Mouse (Mus musculus): ENCODE results near the gene Lmo7. TPM values are rescaled to one million over a fixed set of nuclear protein-coding genes. Genes with fewer than 3 reads are reported as not detected.

The Lmo7 gene
- polyA plus RNA-seq, 1 experiment from 2014 or later = 3.8 TPM

GRCm38 (mm10) chr14:101870171-101870902 lies 140.6 kb downstream of the Lmo7 start:
- DNase-seq (ENCODE audit: low spot score) = no peak
- no peak overlapping the region for H3K27ac ChIP-seq (replicated peaks)
- H3K27me3 ChIP-seq (replicated peaks; ENCODE audit: low read depth, poor library complexity, severe bottlenecking) = no peaks in the 10 kb centered on the region
- H3K36me3 ChIP-seq (replicated peaks) = no peaks in the 10 kb centered on the region
- WGBS = 70% methylated on average over 9 of the region's 9 CpGs
- H3K9me3 ChIP-seq = no peaks in the 10 kb centered on the region
- H3K4me3 ChIP-seq = no peak overlapping the region
- peaks cover 21% of the 10 kb centered on the region for H3K4me1 ChIP-seq

- no peaks in the 10 kb centered on the region for H3K27me3 ChIP-seq (replicated peaks; ENCODE audit: low read depth, poor library complexity, severe bottlenecking)
- no peak overlapping the region for H3K4me3 ChIP-seq
- H3K36me3 ChIP-seq (replicated peaks) = no peaks in the 10 kb centered on the region
- peaks cover 21% of the 10 kb centered on the region for H3K4me1 ChIP-seq
- 76% methylated on average over 3 of the region's 3 CpGs for WGBS
- no peaks in the 10 kb centered on the region for H3K9me3 ChIP-seq
- H3K27ac ChIP-seq (replicated peaks) = no peak overlapping the region
- no peak for DNase-seq (ENCODE audit: low spot score)
Measured at GRCm38 (mm10) chr14:101872846-101873245, 143.1 kb downstream of the Lmo7 start.

- H3K4me1 ChIP-seq = 0 out of 2 replicates have a peak, but pooled peaks cover 2% of the 10 kb centered on the region
- H3K36me3 ChIP-seq (replicated peaks) = no peaks in the 10 kb centered on the region
- DNase-seq (ENCODE audit: low spot score) = no peak
- 82% methylated on average over 8 of the region's 8 CpGs for WGBS
- H3K4me3 ChIP-seq = no peak overlapping the region
- H3K27ac ChIP-seq (replicated peaks) = no peak overlapping the region
- H3K9me3 ChIP-seq = no peaks in the 10 kb centered on the region
- no peaks in the 10 kb centered on the region for H3K27me3 ChIP-seq (replicated peaks; ENCODE audit: low read depth, poor library complexity, severe bottlenecking)
Measured at GRCm38 (mm10) chr14:101878346-101879049, 148.7 kb downstream of the Lmo7 start.

DNA sequence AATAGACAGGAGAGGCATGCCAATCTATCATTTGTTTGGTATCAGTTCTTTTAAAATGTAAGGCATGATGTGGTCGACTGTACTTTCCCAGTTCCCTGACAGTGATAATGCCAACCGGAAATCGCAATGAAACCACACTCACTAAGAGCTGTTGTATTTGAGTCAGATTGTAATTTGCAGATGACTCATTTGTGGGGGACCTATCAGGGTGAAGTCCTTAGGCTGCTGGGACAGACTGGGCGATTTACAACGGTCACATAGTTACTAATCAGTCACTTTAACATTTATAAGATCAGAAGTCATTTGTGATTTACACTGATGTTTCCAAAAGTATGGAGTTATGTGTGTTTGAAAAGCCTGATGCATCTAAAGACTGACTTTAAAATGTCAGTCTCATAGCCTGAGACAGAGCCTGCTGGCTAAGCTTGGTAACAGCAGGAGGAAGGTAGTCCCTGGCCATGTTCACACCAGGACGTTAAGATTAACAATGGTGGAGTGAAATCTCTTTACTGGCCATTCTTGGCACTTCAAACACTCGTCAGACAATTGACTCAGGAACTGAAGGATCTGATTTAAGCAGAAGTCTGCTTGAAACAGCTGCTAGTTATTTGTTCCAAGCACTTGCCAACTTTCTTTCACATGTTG lies 149.4 kb downstream of the Lmo7 start:
- no peaks in the 10 kb centered on the region for H3K9me3 ChIP-seq
- no peak overlapping the region for H3K4me3 ChIP-seq
- H3K36me3 ChIP-seq (replicated peaks) = no peaks in the 10 kb centered on the region
- H3K27ac ChIP-seq (replicated peaks) = no peak overlapping the region
- WGBS = 52% methylated on average over 7 of the region's 7 CpGs
- H3K27me3 ChIP-seq (replicated peaks; ENCODE audit: low read depth, poor library complexity, severe bottlenecking) = no peaks in the 10 kb centered on the region
- H3K4me1 ChIP-seq = 0 out of 2 replicates have a peak, but pooled peaks cover 2% of the 10 kb centered on the region
- DNase-seq (ENCODE audit: low spot score) = no peak

DNA sequence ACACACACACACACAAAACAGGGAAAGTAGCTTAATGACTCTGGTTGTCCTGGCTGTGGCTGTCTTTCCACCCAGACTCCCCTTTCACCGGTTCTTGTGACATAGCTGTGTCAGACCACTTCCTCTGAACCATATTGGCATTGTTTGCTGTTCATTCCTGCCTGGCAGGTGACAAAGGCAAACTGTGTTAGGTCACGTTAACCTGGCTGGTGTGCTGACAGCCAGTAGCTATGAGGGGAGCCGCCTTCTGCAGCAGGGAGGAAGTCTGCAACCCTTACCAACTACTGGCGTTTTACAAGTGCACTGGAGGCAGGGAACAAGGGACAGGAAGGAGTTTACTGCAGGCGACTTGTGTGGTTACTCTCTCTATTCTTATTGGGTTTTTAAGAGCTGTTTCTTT lies 153.2 kb downstream of the Lmo7 start:
- Histone ChIP-seq H3K4me3 (no peak overlapping the region), H3K9me3 (no peaks in the 10 kb centered on the region), H3K27me3 (replicated peaks; ENCODE audit: low read depth, poor library complexity, severe bottlenecking) (no peaks in the 10 kb centered on the region), H3K4me1 (0 out of 2 replicates have a peak, but pooled peaks cover 2% of the 10 kb centered on the region), H3K27ac (replicated peaks) (no peak overlapping the region), H3K36me3 (replicated peaks) (no peaks in the 10 kb centered on the region)
- DNase-seq (ENCODE audit: low spot score) = no peak
- 46% methylated on average over 5 of the region's 5 CpGs for WGBS

- 93% methylated on average over 6 of the region's 6 CpGs for WGBS
- no peak for DNase-seq (ENCODE audit: low spot score)
- H3K27ac ChIP-seq (replicated peaks) = no peak overlapping the region
- H3K36me3 ChIP-seq (replicated peaks) = no peaks in the 10 kb centered on the region
- no peak overlapping the region for H3K4me3 ChIP-seq
- no peaks in the 10 kb centered on the region for H3K9me3 ChIP-seq
- H3K4me1 ChIP-seq = 0 out of 2 replicates have a peak, but pooled peaks cover 2% of the 10 kb centered on the region
- H3K27me3 ChIP-seq (replicated peaks; ENCODE audit: low read depth, poor library complexity, severe bottlenecking) = no peaks in the 10 kb centered on the region
Measured at GRCm38 (mm10) chr14:101883787-101884186, 154.0 kb downstream of the Lmo7 start.

DNA sequence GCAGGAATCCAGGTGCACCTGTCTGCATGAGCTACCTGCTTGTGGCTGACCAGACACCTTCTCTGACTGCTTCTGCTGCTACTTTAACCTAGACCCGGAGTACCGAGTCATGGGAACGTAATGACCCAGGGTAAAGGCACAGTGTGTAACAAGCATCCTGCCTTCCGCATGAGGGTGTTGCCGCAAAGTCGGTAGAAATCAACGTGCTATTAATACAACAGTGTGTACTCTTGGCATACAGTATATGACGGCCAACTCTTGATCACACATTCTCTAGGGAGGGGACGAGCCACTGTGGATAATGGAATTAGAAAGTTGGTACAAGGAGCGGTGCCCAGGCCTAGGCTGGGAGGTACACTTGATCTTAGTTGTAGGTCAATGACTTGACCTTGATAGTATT lies 156.6 kb downstream of the Lmo7 start:
- no peaks in the 10 kb centered on the region for H3K36me3 ChIP-seq (replicated peaks)
- 97% methylated on average over 10 of the region's 10 CpGs for WGBS
- H3K27ac ChIP-seq (replicated peaks) = no peak overlapping the region
- H3K9me3 ChIP-seq = no peaks in the 10 kb centered on the region
- H3K4me1 ChIP-seq = 0 out of 2 replicates have a peak, but pooled peaks cover 2% of the 10 kb centered on the region
- DNase-seq (ENCODE audit: low spot score) = no peak
- no peaks in the 10 kb centered on the region for H3K27me3 ChIP-seq (replicated peaks; ENCODE audit: low read depth, poor library complexity, severe bottlenecking)
- no peak overlapping the region for H3K4me3 ChIP-seq

GRCm38 (mm10) chr14:101891903-101892448 lies 162.2 kb downstream of the Lmo7 start:
- whole genome bisulfite sequencing = 85% methylated on average over 10 of the region's 10 CpGs
- Histone ChIP-seq H3K27ac (replicated peaks) (no peak overlapping the region), H3K9me3 (no peaks in the 10 kb centered on the region), H3K27me3 (replicated peaks; ENCODE audit: low read depth, poor library complexity, severe bottlenecking) (no peaks in the 10 kb centered on the region), H3K36me3 (replicated peaks) (no peaks in the 10 kb centered on the region), H3K4me1 (0 out of 2 replicates have a peak, but pooled peaks cover 5% of the 10 kb centered on the region), H3K4me3 (no peak overlapping the region)
- no peak for DNase-seq (ENCODE audit: low spot score)

DNA sequence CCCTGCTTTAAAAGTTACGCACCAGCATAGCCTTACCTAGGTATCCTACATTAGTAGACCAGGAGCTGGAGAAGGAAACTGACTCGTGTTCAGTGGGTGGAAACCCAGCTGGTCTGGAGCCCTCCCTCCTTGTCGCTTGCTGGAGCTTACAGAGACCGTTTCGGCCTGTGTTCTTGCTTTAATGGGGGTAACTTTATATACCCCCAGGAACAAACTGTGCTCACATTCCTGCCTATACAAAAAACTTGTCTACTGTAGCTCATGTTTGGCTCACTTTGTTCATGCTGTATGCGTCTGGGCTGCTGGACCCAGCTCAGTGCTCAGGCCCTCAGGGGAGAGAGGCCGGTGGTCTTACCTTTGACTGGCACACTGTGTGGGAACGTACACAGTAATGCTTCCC lies 162.7 kb downstream of the Lmo7 start:
- H3K36me3 ChIP-seq (replicated peaks) = no peaks in the 10 kb centered on the region
- no peaks in the 10 kb centered on the region for H3K9me3 ChIP-seq
- no peak overlapping the region for H3K4me3 ChIP-seq
- no peak overlapping the region for H3K27ac ChIP-seq (replicated peaks)
- no peak for DNase-seq (ENCODE audit: low spot score)
- 0 out of 2 replicates have a peak, but pooled peaks cover 5% of the 10 kb centered on the region for H3K4me1 ChIP-seq
- no peaks in the 10 kb centered on the region for H3K27me3 ChIP-seq (replicated peaks; ENCODE audit: low read depth, poor library complexity, severe bottlenecking)
- 72% methylated on average over 8 of the region's 8 CpGs for WGBS

DNA sequence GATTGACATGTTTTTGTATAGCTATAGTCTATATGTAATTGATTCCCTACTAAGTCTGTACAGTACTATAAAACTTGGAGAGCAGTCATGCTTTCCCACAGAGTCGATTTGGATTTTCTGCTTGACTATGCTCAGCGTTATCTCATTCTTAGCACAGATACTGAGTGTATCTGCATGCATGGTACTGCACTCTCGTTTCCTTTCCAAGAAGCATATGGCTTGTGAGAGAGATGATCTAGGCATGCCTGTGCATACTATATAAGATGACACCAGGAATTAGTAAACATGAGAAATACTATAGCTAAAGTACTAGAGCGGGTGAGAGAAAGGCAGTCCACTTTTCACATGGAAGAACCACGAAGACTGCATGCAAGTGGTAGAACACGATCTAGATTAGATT lies 163.5 kb downstream of the Lmo7 start:
- no peaks in the 10 kb centered on the region for H3K27me3 ChIP-seq (replicated peaks; ENCODE audit: low read depth, poor library complexity, severe bottlenecking)
- H3K27ac ChIP-seq (replicated peaks) = no peak overlapping the region
- no peak for DNase-seq (ENCODE audit: low spot score)
- no peaks in the 10 kb centered on the region for H3K36me3 ChIP-seq (replicated peaks)
- H3K4me3 ChIP-seq = no peak overlapping the region
- H3K4me1 ChIP-seq = 0 out of 2 replicates have a peak, but pooled peaks cover 5% of the 10 kb centered on the region
- WGBS = 94% methylated on average over 6 of the region's 6 CpGs
- H3K9me3 ChIP-seq = no peaks in the 10 kb centered on the region

DNA sequence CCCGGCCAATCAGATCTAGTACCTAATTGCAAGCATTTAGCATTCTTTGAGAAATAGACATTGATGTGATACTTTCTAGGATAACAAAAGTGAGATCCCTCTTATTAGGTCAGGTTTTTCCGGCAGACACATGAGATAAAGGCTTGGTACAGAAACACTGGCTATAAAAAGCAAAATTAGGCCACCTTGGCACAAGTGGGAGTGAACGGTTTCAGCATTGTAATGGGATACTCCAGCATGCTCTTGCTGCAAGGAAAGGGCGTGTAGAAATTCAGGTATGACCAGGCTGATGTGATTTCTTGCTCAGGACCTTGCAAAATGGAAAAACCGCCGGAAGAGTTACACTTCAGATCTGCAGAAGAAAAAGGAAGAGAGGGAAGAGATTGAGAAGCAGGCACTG lies 168.5 kb downstream of the Lmo7 start:
- 84% methylated on average over 6 of the region's 6 CpGs for WGBS
- H3K36me3 ChIP-seq (replicated peaks) = no peaks in the 10 kb centered on the region
- no peaks in the 10 kb centered on the region for H3K9me3 ChIP-seq
- no peak for DNase-seq (ENCODE audit: low spot score)
- H3K4me1 ChIP-seq = peaks cover 2% of the 10 kb centered on the region; the same call in 1 of the 2 replicates
- no peak overlapping the region for H3K27ac ChIP-seq (replicated peaks)
- no peak overlapping the region for H3K4me3 ChIP-seq
- no peaks in the 10 kb centered on the region for H3K27me3 ChIP-seq (replicated peaks; ENCODE audit: low read depth, poor library complexity, severe bottlenecking)

DNA sequence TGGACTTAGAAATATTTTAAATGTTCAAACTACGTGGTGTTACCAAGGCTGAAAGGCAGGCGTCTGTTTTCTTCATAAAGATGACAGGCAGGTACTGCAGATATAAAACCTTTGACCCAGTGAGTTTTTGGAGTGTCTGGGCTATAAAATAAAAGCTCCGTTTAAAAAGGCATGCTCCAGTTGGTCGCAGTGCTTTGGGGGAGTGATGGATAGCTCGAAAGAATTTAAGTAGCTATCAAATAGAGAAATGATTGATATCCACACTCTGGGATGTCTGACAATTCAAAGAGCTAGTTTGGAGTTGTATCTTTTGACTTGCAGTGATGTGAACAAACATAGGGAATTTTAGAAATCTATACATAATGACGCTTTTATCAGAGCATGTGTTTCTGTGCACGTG lies 171.7 kb downstream of the Lmo7 start:
- DNase-seq (ENCODE audit: low spot score) = no peak
- Histone ChIP-seq H3K4me1 (peaks cover 2% of the 10 kb centered on the region; the same call in 1 of the 2 replicates), H3K27ac (replicated peaks) (no peak overlapping the region), H3K27me3 (replicated peaks; ENCODE audit: low read depth, poor library complexity, severe bottlenecking) (no peaks in the 10 kb centered on the region), H3K4me3 (no peak overlapping the region), H3K9me3 (no peaks in the 10 kb centered on the region), H3K36me3 (replicated peaks) (no peaks in the 10 kb centered on the region)
- WGBS = 88% methylated on average over 7 of the region's 7 CpGs
